Mouse (Mus musculus) cerebellum, adult 2 months (tissue): ENCODE measurements at regions not wholly inside any gene's neighbourhood (a gene's known extent, or its start where the extent isn't known, plus 50 kb on each side); places are given as distances from the start of the nearest gene placed in this dataset.
A peak's percentile ranks its signal among the peaks of the same experiment; 100 is the strongest.

Experiments used
- DNase-seq, 2 experiments: peaks; one replicate each; pipeline ENCODE4 v3.0.0; 2021
- H3K27ac ChIP-seq: fragments of 200-500 bp; 2 replicates; pipeline ENCODE4 v1.5.1; 2012; ENCODE audit warnings: low read length, control low read depth, inconsistent platforms; ENCODE audit not compliant: insufficient read depth
- H3K27me3 ChIP-seq: fragments of 200-500 bp; 2 replicates; pipeline ENCODE4 v1.6.1; 2012; ENCODE audit warnings: inconsistent platforms, mild to moderate bottlenecking, low read length, moderate library complexity; ENCODE audit not compliant: control insufficient read depth, insufficient read depth
- H3K4me1 ChIP-seq: fragments of 200-500 bp; 2 replicates; pipeline ENCODE4 v1.6.1; 2011; ENCODE audit warnings: low read length; ENCODE audit not compliant: control insufficient read depth, insufficient read depth
- H3K4me3 ChIP-seq: fragments of 200-500 bp; replicated peaks from 2 replicates; pipeline ENCODE3; 2011; ENCODE audit warnings: mild to moderate bottlenecking, low read depth, low read length, control low read depth; ENCODE audit not compliant: insufficient read depth
- CTCF ChIP-seq: fragments of 200-500 bp; IDR thresholded peaks from 2 replicates; pipeline ENCODE4 v1.5.1; 2011; ENCODE audit warnings: low read depth, mild to moderate bottlenecking, control low read depth, low read length, moderate library complexity, borderline replicate concordance; ENCODE audit not compliant: insufficient read depth
- POLR2A ChIP-seq: fragments of 200-500 bp; IDR thresholded peaks from 2 replicates; pipeline ENCODE4 v1.6.1; 2011; ENCODE audit warnings: low read length, control low read depth, borderline replicate concordance; ENCODE audit not compliant: insufficient read depth
- WGBS: fragments of 180-500 bp; shearing (Covaris S2); methylation state at CpG from one replicate; pipeline ENCODE4 v1.1.7; 2018; 5-methylcytosine and 5-hydroxymethylcytosine counted together

DNA sequence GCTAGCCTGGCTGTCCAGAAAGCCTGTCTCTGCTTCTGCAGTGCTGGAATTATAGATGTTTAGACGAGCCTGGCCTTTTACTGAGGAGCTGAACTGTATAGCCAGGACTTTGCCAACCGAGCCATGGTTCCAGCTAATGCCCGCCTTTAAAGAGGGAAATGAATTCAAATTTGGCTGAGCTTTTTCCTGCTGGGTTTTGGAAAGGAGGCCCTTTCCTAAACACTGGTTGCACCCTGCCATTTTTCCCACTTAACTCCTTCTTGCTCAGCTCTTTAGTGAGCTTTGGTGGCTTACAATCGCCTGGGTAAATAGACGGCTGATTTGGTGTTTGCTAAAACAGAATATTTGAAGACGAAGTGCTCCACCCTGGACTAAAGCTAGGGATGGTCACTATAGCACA lies 161.9 kb downstream of the Tex36 start:
- WGBS: 68% methylated on average over 6 of the region's 6 CpGs
- no peak for DNase-seq
- no peak overlapping the region for H3K27ac ChIP-seq
- TF ChIP-seq CTCF: no peak
- no peak for TF ChIP-seq POLR2A
- H3K27me3 ChIP-seq: no peaks in the 10 kb centered on the region
- H3K4me1 ChIP-seq: no peaks in the 10 kb centered on the region; the same call in 1 of the 2 replicates
- H3K4me3 ChIP-seq: no peak overlapping the region

DNA sequence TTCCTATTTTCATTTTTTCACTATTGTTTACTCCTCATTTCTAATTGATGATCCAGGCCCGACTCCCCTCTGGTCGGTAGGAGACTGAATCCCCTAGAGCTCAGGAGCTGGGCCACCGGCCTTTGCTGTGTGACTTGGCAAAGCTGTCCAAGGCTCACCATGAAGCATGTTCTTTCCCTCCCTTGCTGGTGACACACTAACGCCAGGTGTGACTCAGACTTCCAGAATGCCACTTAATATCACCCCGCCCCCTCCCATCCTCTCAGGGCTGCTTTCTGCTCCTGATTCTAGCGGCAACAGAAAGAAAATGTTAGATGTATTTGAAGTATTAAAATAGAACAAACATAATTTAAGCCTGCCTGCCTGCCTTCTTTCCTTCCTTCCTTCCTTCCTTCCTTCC lies 163.3 kb downstream of the Tex36 start:
- Histone ChIP-seq H3K27me3 (no peaks in the 10 kb centered on the region), H3K27ac (no peak overlapping the region), H3K4me1 (no peaks in the 10 kb centered on the region; the same call in 1 of the 2 replicates), H3K4me3 (no peak overlapping the region)
- TF ChIP-seq POLR2A (no peak), CTCF (no peak)
- WGBS: 55% methylated on average over 6 of the region's 6 CpGs
- peak in 1 of 2 experiments; percentile 19 for DNase-seq

DNA sequence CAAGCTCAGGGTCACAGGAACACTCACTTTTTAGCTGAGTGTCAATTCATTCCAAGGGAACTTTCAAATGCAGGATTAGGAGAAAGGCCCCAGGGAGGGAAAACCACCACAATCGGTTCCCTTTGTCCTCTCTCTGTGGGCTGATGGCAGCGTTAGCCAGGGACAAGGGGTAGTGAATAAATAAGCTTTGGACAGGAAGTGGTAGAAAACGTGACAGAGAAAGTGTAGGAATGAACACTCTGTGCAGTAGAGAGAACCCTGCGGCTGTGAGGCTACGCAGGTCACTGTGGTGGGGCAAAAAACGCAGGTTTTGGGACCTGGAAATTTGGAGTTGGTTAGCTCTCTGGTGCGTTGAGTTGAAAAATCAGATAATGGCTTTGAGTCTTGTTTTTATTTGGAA lies 164.1 kb downstream of the Tex36 start:
- no peak for TF ChIP-seq CTCF
- no peak overlapping the region for H3K27ac ChIP-seq
- WGBS: 77% methylated on average over 7 of the region's 7 CpGs
- no peaks in the 10 kb centered on the region; the same call in 1 of the 2 replicates for H3K4me1 ChIP-seq
- no peak for DNase-seq
- H3K27me3 ChIP-seq: no peaks in the 10 kb centered on the region
- H3K4me3 ChIP-seq: no peak overlapping the region

DNA sequence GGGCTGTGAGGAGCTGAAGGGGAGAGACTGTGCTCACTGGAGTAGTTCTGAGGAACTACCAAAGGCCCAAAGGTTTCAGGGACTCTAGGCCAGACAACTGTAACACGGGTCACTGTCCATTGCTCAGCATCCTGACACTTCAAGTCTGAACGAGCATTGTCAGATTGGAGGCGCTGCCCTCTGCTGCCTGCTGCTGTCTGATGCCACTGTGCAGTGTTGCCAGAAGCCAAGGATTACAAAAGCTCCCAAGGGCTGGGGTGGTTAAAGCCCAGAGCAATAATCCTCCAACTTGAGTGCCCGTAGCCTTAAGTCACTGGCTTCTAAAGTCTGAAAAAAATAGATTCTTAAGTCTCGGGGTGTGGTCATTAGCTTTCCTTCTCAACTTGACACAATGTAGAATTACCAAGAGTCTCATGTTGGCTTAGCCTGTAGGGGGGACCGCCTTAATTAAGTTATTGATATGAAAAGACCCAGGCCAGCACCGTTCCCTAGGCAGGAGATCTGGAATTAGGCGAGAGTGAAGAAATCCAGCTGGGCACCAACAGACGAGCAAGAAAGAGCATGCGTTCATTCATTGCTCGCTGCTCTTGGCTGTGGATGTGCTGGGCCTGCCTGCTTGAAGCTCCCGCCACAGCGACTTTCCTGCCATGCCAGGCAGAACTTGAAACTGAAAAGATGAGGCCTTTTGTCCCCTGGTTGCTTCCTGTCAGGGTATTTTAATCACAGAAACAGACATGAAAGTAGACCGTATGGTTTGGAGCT lies 166.2 kb downstream of the Tex36 start:
- TF ChIP-seq POLR2A (no peak), CTCF (peak; percentile 47; the same call in 1 of the 2 replicates)
- WGBS: 66% methylated on average over 14 of the region's 14 CpGs

DNA sequence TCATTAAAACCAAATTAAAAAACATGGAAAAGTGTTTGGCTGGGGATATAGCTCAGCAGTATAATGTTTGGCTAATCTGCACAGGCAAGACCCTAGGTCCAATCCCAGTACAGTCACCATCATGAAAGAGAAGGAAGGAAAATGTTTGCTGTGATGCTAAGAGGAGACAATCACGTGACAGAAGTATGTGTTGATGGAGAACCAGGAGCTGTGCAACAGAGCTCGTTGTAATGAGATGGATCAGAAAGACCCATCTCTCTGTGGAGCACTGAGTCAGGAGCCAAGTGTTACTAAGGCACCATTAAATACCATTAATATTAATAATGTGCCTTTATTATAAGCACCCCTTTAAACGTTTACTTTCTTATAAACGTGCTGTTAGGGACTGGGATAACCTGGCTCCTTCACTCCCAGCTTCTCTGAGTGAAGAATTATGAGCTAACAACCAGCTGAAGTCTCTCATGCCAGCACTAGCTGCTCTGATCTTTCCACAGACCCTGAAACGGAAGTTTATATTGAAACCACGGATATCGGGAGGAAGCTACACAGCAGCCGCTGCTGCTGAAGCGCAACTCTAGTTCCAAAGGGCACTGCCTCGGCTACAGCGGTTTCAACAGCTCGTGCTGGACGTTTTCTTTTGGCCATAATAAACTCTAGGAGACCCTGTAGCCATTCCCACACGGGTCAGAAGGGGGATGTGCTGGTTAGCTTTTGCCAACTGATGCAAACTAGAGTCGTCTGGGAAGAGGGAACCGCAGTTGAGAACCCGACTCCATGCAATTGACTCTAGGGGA lies 167.7 kb downstream of the Tex36 start:
- Histone ChIP-seq H3K27me3 (no peaks in the 10 kb centered on the region), H3K27ac (no peak overlapping the region), H3K4me1 (no peaks in the 10 kb centered on the region; the same call in 1 of the 2 replicates), H3K4me3 (no peak overlapping the region)
- DNase-seq: no peak
- TF ChIP-seq POLR2A (no peak), CTCF (no peak)
- 85% methylated on average over 17 of the region's 17 CpGs for WGBS

More for the DNA sequence above, 166.2 kb downstream of the Tex36 start:
- no peak overlapping the region for H3K27ac ChIP-seq
- H3K27me3 ChIP-seq: no peaks in the 10 kb centered on the region
- peak in 1 of 2 experiments; percentile 15 for DNase-seq
- no peaks in the 10 kb centered on the region; the same call in 1 of the 2 replicates for H3K4me1 ChIP-seq
- no peak overlapping the region for H3K4me3 ChIP-seq

DNA sequence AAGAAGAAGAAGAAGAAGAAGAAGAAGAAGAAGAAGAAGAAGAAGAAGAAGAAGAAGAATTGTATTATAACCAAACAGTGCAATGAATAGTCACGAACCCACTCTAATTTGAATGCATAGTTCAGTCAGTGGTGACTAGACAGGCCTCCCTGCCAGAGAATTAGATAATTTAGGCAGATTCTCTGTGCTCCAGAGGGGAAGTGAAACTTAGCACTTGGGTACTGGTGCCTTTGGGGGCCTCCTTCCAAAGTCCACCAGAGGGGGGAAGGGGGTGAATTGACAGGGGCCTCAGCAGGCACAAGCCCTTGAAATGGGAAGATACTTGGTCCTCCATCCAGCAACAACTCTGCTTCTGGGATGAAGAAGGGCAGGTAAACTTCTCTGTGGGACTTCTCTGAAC lies 169.6 kb downstream of the Tex36 start:
- H3K4me3 ChIP-seq: no peak overlapping the region
- no peak for TF ChIP-seq CTCF
- TF ChIP-seq POLR2A: no peak
- no peaks in the 10 kb centered on the region for H3K4me1 ChIP-seq
- H3K27ac ChIP-seq: no peak overlapping the region
- WGBS: 88% methylated on average over 1 of the region's 1 CpGs
- no peak for DNase-seq
- no peaks in the 10 kb centered on the region for H3K27me3 ChIP-seq

DNA sequence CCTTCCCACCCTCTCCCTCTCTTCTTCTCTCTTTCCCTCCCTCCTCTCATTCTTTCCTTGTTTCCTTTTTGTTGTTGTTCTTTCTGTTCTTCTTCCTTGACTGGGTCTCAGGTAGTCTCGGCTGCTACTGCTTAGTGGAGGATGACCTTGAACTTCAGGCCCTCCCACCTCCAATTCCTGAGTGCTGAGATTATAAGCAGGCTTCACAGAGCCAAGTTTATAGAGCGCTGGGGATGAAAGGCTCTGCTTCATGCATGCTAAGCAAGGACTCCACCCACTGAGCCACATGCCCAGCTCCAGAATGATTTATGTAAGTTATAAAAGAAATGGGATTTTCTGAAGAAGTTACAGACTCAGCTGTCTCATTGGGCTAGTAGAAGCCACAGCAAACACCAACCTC lies 199.9 kb downstream of the Tex36 start:
- 75% methylated on average over 2 of the region's 2 CpGs for WGBS
- TF ChIP-seq POLR2A: no peak
- TF ChIP-seq CTCF: no peak
- no peak for DNase-seq

DNA sequence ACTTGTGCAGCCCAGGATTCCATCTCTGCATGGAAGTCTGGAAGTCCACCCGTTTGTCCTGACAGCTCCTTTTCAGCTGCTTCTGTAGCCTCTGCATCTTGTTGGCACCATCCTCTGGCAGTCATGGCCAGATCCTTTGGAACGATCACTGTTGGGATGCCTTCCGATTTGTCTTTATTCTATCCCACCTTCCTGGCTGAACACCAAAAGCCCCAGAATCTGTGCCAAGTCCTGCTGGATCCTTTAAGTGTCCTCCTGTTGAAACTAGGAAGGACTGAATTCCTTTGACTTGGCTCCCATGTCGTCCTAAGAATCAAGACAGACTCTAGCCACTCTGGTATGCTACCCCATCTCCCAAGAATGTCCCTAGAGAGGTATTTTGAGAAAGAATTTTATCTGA lies 201.3 kb downstream of the Tex36 start:
- 24% methylated on average over 4 of the region's 4 CpGs for WGBS

More for the DNA sequence above, 199.9 kb downstream of the Tex36 start:
- H3K27ac ChIP-seq: no peak overlapping the region
- H3K4me1 ChIP-seq: no peaks in the 10 kb centered on the region
- no peaks in the 10 kb centered on the region for H3K27me3 ChIP-seq
- H3K4me3 ChIP-seq: no peak overlapping the region

More for the DNA sequence above, 201.3 kb downstream of the Tex36 start:
- H3K4me1 ChIP-seq: no peaks in the 10 kb centered on the region
- no peak overlapping the region for H3K4me3 ChIP-seq
- H3K27me3 ChIP-seq: no peaks in the 10 kb centered on the region
- TF ChIP-seq CTCF (no peak), POLR2A (no peak)
- no peak overlapping the region for H3K27ac ChIP-seq
- DNase-seq: no peak
